Mouse (Mus musculus): ENCODE data around the gene Nat14.
"Not testable (repeated sequence)": the region's sequence is repeated elsewhere in the genome, so short reads cannot be mapped to it uniquely, and the experiment has no call there.

Nat14 gene

GRCm38 (mm10) chr7:4921824-4922482 lies at the start of gene Nat14:
Nat14 (plus strand) TSS chr7:4922028.
- DNase-seq (ENCODE audit: low read depth), result no peak

GRCm38 (mm10) chr7:4876753-4877221 lies 45.0 kb upstream of the Nat14 start, which contains the start of gene Isoc2a:
Isoc2a (plus strand) TSS chr7:4877153.
- DNase-seq (ENCODE audit: low read depth), result peak; percentile 96

GRCm38 (mm10) chr7:4877226-4877625 lies 44.6 kb upstream of the Nat14 start:
- DNase-seq (ENCODE audit: low read depth), result no peak

- DNase-seq (ENCODE audit: low read depth), result peak; percentile 49
Measured at GRCm38 (mm10) chr7:4878186-4878585, 43.6 kb upstream of the Nat14 start.

- DNase-seq (ENCODE audit: low read depth), result not testable (repeated sequence)
Measured at GRCm38 (mm10) chr7:4879036-4879435, 42.8 kb upstream of the Nat14 start.

GRCm38 (mm10) chr7:4886680-4887079 lies 35.1 kb upstream of the Nat14 start:
- peak; percentile 62 for DNase-seq (ENCODE audit: low read depth)

- no peak for DNase-seq (ENCODE audit: low read depth)
Measured at GRCm38 (mm10) chr7:4895186-4895585, 26.6 kb upstream of the Nat14 start.

- DNase-seq (ENCODE audit: low read depth), result no peak
Measured at GRCm38 (mm10) chr7:4898851-4899648, 22.8 kb upstream of the Nat14 start.

- no peak for DNase-seq (ENCODE audit: low read depth)
Measured at GRCm38 (mm10) chr7:4899649-4900522, 21.9 kb upstream of the Nat14 start.

- DNase-seq (ENCODE audit: low read depth), result no peak
Measured at GRCm38 (mm10) chr7:4900523-4900851, 21.3 kb upstream of the Nat14 start.

GRCm38 (mm10) chr7:4901171-4901570 lies 20.7 kb upstream of the Nat14 start:
- peak; percentile 41 for DNase-seq (ENCODE audit: low read depth)

GRCm38 (mm10) chr7:4902404-4902803 lies 19.4 kb upstream of the Nat14 start:
- no peak for DNase-seq (ENCODE audit: low read depth)

- no peak for DNase-seq (ENCODE audit: low read depth)
Measured at GRCm38 (mm10) chr7:4906466-4906950, 15.3 kb upstream of the Nat14 start, which contains the start of gene Gm36210. Gm36210 (minus strand) TSS chr7:4906516.

- DNase-seq (ENCODE audit: low read depth), result peak; percentile 82
Measured at GRCm38 (mm10) chr7:4911561-4911960, 10.3 kb upstream of the Nat14 start.

GRCm38 (mm10) chr7:4912248-4912647 lies 9.6 kb upstream of the Nat14 start:
- no peak for DNase-seq (ENCODE audit: low read depth)

- DNase-seq (ENCODE audit: low read depth), result peak; percentile 96
Measured at GRCm38 (mm10) chr7:4915007-4915665, 6.7 kb upstream of the Nat14 start, which contains the start of gene Zfp628. Zfp628 (plus strand) TSS chr7:4915217.

GRCm38 (mm10) chr7:4915669-4916416 lies 6.0 kb upstream of the Nat14 start:
- no peak for DNase-seq (ENCODE audit: low read depth)

GRCm38 (mm10) chr7:4917494-4917893 lies 4.3 kb upstream of the Nat14 start:
- no peak for DNase-seq (ENCODE audit: low read depth)

- DNase-seq (ENCODE audit: low read depth), result no peak
Measured at GRCm38 (mm10) chr7:4918681-4919080, 3.1 kb upstream of the Nat14 start.

GRCm38 (mm10) chr7:4919096-4919495 lies 2.7 kb upstream of the Nat14 start:
- DNase-seq (ENCODE audit: low read depth), result no peak

GRCm38 (mm10) chr7:4919971-4920370 lies 1.9 kb upstream of the Nat14 start:
- DNase-seq (ENCODE audit: low read depth), result no peak
